Mouse (Mus musculus): ENCODE data around the gene Spata1.

The Spata1 gene

DNA sequence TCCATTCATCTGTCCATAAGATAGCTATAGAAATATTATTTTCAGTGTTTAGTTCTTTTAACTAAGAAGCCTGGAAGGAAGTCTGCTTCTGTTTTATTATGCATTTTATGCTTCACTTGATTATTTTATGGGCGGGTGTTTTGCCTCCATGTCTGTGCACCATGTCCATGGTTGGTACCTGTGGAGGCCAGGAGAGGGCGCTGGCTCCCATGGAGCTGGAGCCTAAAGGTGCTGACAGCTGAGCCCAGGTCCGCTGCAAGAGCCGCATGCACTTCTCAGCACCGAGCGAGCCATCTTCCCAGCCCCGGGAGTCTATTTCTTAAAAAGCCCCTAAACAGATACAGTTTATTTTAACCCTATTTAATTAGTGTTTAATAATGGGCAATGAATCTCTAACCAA, 75.8 kb downstream of the Spata1 start:
- intact Hi-C loops (cut with DNase I) = loop anchor here (10.0 kb wide), 1 partner anchor 61 kb away; no protein-coding TSS in a partner anchor

DNA sequence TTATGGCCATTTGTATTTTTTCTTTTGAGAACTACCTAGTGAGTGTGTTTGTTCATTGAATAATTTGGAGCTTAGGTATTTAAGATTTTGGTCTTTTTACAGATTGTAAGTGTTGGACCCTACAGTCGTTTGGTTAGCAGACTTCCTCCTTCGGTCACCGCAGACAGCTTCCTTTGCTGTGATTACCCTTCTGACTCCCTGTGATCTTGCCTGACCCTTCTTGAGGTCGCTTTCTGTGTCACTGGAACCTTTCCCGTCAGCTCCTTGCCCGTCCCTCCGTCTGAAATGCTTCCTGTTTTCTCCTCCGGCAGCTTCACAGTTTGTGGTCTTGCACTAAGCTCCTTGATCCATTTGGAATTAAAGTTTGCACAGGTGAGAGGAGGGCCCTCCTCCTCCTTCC, 77.8 kb downstream of the Spata1 start:
- intact Hi-C loops (cut with DNase I) = loop anchor here (10.0 kb wide), 1 partner anchor 63 kb away; no protein-coding TSS in a partner anchor

DNA sequence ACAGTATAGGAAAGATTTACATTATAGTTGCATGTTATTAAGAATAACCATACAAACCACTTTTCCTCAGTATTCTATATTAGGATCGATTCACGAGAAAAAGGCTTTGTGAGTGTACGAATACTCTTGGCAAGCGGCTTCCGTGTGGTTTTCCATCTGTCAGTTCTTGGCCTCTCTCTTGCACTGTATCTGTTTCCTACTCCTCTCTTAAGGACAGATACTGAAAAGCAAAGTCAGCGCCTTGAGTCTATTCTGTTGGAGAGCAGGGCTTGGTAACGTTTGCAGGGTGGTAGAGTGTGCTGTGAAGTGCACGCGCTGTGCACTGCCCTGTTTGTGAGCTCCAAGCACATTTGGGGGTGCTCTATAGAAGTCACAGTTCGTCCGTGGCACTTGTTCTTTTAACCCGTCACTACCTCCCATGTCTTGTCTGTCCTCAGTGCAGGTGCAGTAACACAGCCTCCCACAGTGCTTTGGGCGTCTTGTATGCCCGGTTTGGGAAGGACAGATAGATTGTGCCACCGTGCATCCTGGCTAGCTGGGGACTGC, 79.5 kb downstream of the Spata1 start:
- intact Hi-C loops (cut with DNase I) = loop anchor here (10.0 kb wide), 1 partner anchor 65 kb away; no protein-coding TSS in a partner anchor

DNA sequence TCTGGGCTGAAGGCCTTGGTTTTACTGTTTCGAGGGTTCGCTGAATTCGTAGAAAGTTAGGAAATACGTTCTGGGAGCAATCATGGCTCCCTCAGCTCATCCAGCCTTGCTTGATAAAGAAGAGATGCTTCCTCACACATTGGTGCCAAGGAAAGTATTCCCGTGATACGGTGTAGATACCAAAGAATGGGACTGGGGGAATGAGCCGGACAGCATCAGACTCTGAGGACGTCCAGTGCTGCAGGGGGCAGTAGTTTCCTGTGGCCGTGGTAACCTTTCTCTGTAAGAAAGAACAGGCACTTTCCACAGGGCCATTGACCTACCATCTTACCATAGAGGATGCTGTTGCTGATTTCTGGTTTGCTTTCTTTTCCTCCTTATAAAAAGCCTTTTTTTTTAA, 80.0 kb downstream of the Spata1 start:
- intact Hi-C loops (cut with DNase I) = no loop called here

DNA sequence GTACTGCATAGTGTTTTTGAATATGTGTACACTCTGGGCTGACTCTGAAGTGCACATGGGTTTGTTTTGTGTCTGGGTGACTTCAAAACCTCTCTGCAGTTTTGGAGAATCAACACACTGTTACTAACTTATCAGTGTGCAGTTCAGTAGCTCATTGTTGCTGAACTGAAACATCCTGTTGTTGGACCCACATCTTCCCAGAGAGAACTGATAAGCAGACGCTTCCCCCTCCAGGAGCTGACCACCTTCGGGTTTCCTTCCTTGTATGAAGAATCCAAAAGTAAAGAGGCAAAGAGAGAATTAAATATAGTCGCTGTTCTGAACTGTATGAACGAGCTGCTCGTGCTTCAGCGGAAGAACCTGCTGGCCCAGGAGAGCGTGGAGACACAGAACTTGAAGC, 80.7 kb downstream of the Spata1 start:
- intact Hi-C loops (cut with DNase I) = no loop called here

DNA sequence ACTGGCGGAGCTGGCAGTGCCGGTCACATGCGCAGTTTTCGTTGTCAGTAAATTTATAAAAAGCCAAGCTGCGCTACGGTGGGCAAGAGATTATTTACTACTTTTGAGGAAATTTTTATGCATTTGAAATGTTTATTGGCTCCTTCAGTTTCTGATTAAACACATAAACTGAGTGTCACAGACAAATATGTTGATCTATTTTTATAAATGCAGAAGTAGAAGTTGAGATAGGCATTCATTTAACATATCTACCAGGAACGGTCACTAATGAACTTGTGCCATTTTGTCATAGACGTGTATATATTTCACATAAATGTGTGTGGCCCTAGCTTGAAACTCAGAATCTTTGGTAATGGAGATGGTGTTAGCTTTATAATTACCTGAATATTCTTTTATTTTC, 81.7 kb downstream of the Spata1 start:
- intact Hi-C loops (cut with DNase I) = no loop called here

DNA sequence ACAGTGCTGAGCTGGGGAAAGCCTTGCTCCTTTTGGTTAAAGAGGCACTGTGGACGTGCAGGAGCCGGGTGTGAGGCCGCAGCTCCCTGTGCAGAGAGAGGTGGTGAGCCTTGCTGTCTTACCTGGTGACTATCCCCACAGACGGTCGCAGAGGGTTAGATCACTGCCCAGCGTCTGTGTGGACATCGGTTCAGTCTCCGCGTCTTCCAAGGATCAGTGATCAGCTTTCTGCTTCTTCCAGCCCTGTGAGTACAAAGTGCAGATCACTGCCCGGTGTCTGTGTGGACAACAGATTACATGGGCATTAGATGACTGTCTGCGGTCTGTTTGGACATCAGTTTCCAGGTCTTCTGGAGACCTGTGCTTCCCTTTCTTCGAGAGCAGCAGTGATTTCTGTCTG, 85.0 kb downstream of the Spata1 start:
- intact Hi-C loops (cut with DNase I) = no loop called here

DNA sequence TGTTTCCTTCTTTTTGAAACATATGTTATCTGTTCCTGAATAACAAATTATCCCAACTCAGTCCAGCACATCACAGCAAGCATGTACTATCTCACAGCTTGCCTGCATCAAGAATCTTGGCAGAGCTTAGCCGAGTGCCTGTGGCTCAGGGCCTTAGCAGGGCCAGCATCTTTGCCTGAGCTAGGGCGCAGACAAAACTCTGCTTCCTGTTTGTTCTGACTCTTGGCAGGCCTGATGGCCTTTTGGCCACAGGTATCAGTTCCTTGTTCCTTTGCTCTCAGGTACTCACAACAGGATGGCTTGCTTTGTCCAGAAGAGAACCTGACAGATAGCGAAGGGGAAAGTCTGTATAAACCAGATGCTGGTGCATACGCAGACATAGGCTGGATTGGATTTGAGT, 85.6 kb downstream of the Spata1 start:
- intact Hi-C loops (cut with DNase I) = no loop called here

DNA sequence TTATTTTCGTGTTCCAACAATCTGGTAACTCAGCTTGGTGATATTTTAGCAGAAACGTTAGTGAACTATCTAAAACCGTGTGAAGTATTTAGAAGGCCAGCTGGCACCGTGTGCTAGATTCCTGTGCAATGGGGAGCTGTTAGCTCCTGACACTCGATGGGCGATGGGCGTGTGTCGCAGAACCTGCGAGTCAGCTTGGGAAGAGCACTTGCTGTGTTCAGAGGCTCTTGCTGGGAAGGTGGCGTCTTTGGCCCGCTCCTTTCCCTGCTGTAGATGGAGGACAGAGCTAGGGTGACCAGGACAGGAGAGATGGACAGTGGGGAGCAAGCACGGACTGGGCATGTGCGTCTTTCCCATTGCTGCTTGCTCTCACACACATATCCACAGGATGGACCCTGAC, 86.5 kb downstream of the Spata1 start:
- intact Hi-C loops (cut with DNase I) = no loop called here

DNA sequence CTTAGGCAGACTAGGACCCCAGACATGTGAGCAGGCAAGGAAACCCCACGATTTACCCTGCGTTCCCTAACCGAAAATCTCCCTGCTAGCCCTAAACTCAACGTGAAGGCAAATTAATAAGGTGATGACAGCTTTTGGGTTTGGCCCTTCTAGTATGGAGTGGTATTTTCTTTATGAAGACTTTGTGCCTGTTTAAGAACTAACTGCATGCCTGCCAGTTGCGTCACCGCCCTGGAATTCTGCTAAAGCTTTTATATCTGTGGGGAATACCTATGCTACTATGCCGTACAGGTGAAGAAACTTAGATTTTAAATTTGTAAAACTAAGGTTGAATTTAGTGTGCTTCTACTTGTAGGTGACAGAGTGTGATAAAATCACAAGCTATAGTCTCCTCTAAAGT, 87.1 kb downstream of the Spata1 start:
- intact Hi-C loops (cut with DNase I) = no loop called here

DNA sequence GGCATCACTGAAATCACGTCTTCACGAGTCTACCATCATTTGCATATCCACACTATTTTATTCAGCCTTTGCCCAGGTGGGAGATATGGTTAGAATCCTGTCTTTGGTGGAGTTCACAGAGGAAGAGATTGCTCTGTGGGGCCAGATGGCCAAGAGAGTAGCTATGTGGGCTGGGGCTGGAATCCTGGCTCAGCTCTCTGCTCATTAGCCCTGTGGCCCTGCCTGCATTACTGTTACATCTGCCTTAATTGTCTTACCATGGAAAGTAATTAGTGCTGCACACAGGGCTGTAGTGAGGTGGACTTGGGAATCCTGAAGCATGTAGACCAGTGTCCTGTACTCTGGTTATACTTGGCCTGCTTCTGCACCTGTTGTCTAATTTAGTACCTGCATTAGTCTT, 87.5 kb downstream of the Spata1 start:
- intact Hi-C loops (cut with DNase I) = no loop called here

DNA sequence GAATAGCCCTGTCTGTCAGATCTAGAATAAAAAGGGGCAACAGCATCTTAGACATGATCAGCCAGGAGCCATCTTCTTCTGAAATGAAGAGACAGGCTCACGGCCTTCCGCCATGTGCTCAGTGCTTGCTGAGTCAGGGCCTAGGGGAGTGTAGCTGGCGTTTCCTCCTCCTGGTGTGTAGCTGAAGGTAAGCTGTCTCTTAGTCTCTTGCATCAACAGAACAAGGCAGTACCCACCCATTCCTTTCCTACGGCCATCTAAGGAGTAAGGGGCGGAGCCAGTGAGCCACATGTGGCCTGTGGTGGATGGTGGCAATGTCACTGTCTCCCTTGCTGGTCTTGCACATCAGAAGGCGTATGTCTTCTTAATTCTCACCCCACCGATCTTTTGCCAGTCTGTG, 89.4 kb downstream of the Spata1 start:
- intact Hi-C loops (cut with DNase I) = no loop called here
